Mouse (Mus musculus) spleen, adult 2 months (tissue): ENCODE results near the gene Krtdap. TPM values are rescaled to one million over a fixed set of nuclear protein-coding genes. Genes with fewer than 3 reads are reported as not detected.

ENCODE experiments used
- DNase-seq, 2 experiments: peaks; one replicate each; pipeline versions ENCODE4 v3.0.0 to v3.0.0-alpha.2; 2012 to 2021; ENCODE audit warnings: low spot score in 2 of 2, low read depth in 1 of 2
- H3K27ac ChIP-seq: fragments of 200-500 bp; 2 replicates; pipeline ENCODE4 v1.5.1; 2012; ENCODE audit warnings: low read length, inconsistent platforms; ENCODE audit not compliant: insufficient read depth
- H3K27me3 ChIP-seq: fragments of 200-500 bp; 2 replicates; pipeline ENCODE4 v1.6.1; 2012; ENCODE audit warnings: mild to moderate bottlenecking, moderate library complexity, low read length, inconsistent platforms; ENCODE audit not compliant: control insufficient read depth, insufficient read depth
- H3K36me3 ChIP-seq: fragments of 200-500 bp; 2 replicates; pipeline ENCODE4 v1.6.1; 2012; ENCODE audit warnings: mild to moderate bottlenecking, low read length, inconsistent platforms; ENCODE audit not compliant: control insufficient read depth, insufficient read depth
- H3K4me1 ChIP-seq: fragments of 200-500 bp; 2 replicates; pipeline ENCODE4 v1.6.1; 2011; ENCODE audit warnings: inconsistent platforms; ENCODE audit not compliant: control insufficient read depth, insufficient read depth, insufficient read length
- H3K4me3 ChIP-seq: fragments of 200-500 bp; 2 replicates; pipeline ENCODE4 v1.5.1; 2011; ENCODE audit warnings: mild to moderate bottlenecking, inconsistent platforms; ENCODE audit not compliant: insufficient read depth, insufficient read length; ENCODE audit errors: extremely low read depth
- CTCF ChIP-seq: fragments of 200-500 bp; IDR thresholded peaks from 2 replicates; pipeline ENCODE4 v1.5.1; 2011; ENCODE audit warnings: mild to moderate bottlenecking, inconsistent platforms; ENCODE audit not compliant: insufficient read depth, insufficient read length, insufficient replicate concordance; ENCODE audit errors: extremely low read depth
- POLR2A ChIP-seq: fragments of 200-500 bp; IDR thresholded peaks from 2 replicates; pipeline ENCODE4 v1.6.1; 2011; ENCODE audit warnings: low read depth, low read length, inconsistent platforms
- WGBS: fragments of 180-500 bp; shearing (Covaris S2); methylation state at CpG from one replicate; pipeline ENCODE4 v1.1.7; 2018; 5-methylcytosine and 5-hydroxymethylcytosine counted together
- polyA plus RNA-seq: library from polyadenylated mRNA; depleted of rRNA; stranded (reverse); fragments of >200 nt; gene quantifications from 2 replicates; pipeline ENCODE4 v1.2.3, GENCODE M21; 2012

Gene Krtdap
- polyA plus RNA-seq, 1 experiment = not detected

DNA sequence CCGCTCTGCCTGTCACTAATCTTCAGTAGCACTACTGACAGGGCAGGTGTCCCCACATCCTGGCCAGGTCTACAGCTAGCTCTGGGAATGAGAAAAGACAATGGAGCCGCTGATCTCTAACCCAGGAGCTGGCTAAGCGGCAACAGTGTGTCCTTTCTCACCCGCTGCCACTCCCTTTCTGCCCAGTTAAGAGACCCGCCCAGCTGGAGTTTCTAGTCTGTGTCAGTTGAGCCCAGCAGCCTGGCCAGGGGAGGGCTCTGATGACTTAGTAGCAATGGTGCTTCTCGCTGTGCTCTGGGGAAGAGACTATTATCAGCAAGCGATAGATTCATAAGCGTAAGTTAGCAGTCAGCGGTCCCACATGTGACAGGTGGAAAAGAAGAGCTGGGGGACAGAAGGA, 18.5 kb upstream of the Krtdap start:
- no peak for TF ChIP-seq CTCF
- TF ChIP-seq POLR2A = no peak
- H3K36me3 ChIP-seq = no peaks in the 10 kb centered on the region
- H3K27me3 ChIP-seq = no peaks in the 10 kb centered on the region
- H3K4me3 ChIP-seq = no peak overlapping the region
- H3K4me1 ChIP-seq = no peaks in the 10 kb centered on the region
- 46% methylated on average over 9 of the region's 9 CpGs for whole genome bisulfite sequencing
- H3K27ac ChIP-seq = no peak overlapping the region
- DNase-seq = no peak

- DNase-seq = no peak
- Histone ChIP-seq H3K4me1 (no peaks in the 10 kb centered on the region), H3K27ac (no peak overlapping the region), H3K36me3 (no peaks in the 10 kb centered on the region), H3K27me3 (no peaks in the 10 kb centered on the region), H3K4me3 (no peak overlapping the region)
- WGBS = 85% methylated on average over 9 of the region's 9 CpGs
- TF ChIP-seq CTCF (no peak), POLR2A (no peak)
Measured at GRCm38 (mm10) chr7:30776104-30776503, 11.6 kb upstream of the Krtdap start.

GRCm38 (mm10) chr7:30777081-30777579, 10.6 kb upstream of the Krtdap start:
- TF ChIP-seq POLR2A (no peak), CTCF (no peak)
- DNase-seq = no peak
- Histone ChIP-seq H3K27ac (no peak overlapping the region), H3K4me3 (no peak overlapping the region), H3K4me1 (no peaks in the 10 kb centered on the region), H3K27me3 (no peaks in the 10 kb centered on the region), H3K36me3 (no peaks in the 10 kb centered on the region)
- WGBS = 87% methylated on average over 7 of the region's 7 CpGs

- WGBS = 38% methylated on average over 1 of the region's 1 CpGs
- no peak for TF ChIP-seq POLR2A
- TF ChIP-seq CTCF = no peak
- Histone ChIP-seq H3K27me3 (no peaks in the 10 kb centered on the region), H3K4me1 (no peaks in the 10 kb centered on the region), H3K36me3 (no peaks in the 10 kb centered on the region), H3K27ac (no peak overlapping the region), H3K4me3 (no peak overlapping the region)
- DNase-seq = no peak
Measured at GRCm38 (mm10) chr7:30777911-30778310, 9.8 kb upstream of the Krtdap start.

- no peak overlapping the region for H3K27ac ChIP-seq
- no peaks in the 10 kb centered on the region for H3K4me1 ChIP-seq
- no peak overlapping the region for H3K4me3 ChIP-seq
- TF ChIP-seq CTCF (peak; percentile 71; the same call in 1 of the 2 replicates), POLR2A (no peak)
- no peaks in the 10 kb centered on the region for H3K36me3 ChIP-seq
- DNase-seq = peak in 1 of 2 experiments; percentile 10
- no peaks in the 10 kb centered on the region for H3K27me3 ChIP-seq
- WGBS = 53% methylated on average over 4 of the region's 4 CpGs
Measured at GRCm38 (mm10) chr7:30781792-30782191, 5.9 kb upstream of the Krtdap start.

- Histone ChIP-seq H3K27ac (no peak overlapping the region), H3K36me3 (no peaks in the 10 kb centered on the region), H3K27me3 (no peaks in the 10 kb centered on the region), H3K4me3 (no peak overlapping the region), H3K4me1 (no peaks in the 10 kb centered on the region)
- 88% methylated on average over 3 of the region's 3 CpGs for WGBS
- no peak for TF ChIP-seq CTCF
- no peak for TF ChIP-seq POLR2A
- DNase-seq = no peak
Measured at GRCm38 (mm10) chr7:30782658-30783057, 5.0 kb upstream of the Krtdap start.

DNA sequence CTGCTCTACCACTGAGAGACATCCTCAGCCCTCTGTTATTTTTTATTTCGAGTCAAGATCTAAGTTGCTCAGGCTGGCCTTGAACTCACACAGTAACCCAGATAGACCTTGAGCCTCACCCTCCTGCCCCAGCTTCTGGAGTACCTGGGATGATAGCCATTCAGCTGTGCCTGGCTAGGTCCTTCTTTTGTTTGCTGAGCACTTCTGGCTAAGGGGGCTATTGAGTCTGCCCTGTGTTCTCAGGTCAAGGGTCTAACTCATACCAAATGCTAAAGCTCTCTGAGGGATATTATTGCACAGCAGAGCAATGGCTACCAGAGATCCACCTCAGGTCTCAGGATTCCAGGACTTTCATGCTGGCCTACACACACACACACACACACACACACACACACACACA, 2.5 kb upstream of the Krtdap start:
- Histone ChIP-seq H3K4me3 (no peak overlapping the region), H3K27me3 (no peaks in the 10 kb centered on the region), H3K4me1 (no peaks in the 10 kb centered on the region), H3K27ac (no peak overlapping the region), H3K36me3 (no peaks in the 10 kb centered on the region)
- TF ChIP-seq CTCF (no peak), POLR2A (no peak)
- 80% methylated on average over 1 of the region's 1 CpGs for WGBS
- no peak for DNase-seq
